Comparison of ENCODE assay signal across 8 mouse cellular contexts in genomic region chr17:66490022-66490601, GRCm38 (mm10). TPM values are rescaled to one million over a fixed set of nuclear protein-coding genes. Genes with fewer than 3 reads are reported as not detected.
DNase-seq lines count a peak whose midpoint lies in the region; ATAC-seq and TF ChIP-seq lines count a peak whose summit lies in the region.

No protein-coding gene starts in this region.

- 41% methylated on average over 10 of the region's 10 CpGs for WGBS in forebrain, embryonic 12.5 days
- WGBS in intestine, embryonic 15.5 days: 42% methylated on average over 10 of the region's 10 CpGs
- WGBS in midbrain, embryonic 12.5 days: 43% methylated on average over 10 of the region's 10 CpGs
- WGBS in stomach, postnatal 0 days: 41% methylated on average over 10 of the region's 10 CpGs

- ATAC-seq in forebrain, embryonic 12.5 days (ENCODE audit: low FRiP score): peak; percentile 63
- peak; percentile 41; the same call in 1 of the 2 replicates for ATAC-seq in intestine, embryonic 15.5 days
- peak; percentile 59 for ATAC-seq in midbrain, embryonic 12.5 days (ENCODE audit: low FRiP score, low read depth)
- ATAC-seq in stomach, postnatal 0 days (ENCODE audit: low FRiP score, low TSS enrichment): peak; percentile 46; the same call in 1 of the 2 replicates

- no peak overlapping the region for H3K9ac ChIP-seq in forebrain, embryonic 12.5 days
- H3K9ac ChIP-seq in intestine, embryonic 15.5 days: no peak overlapping the region
- H3K9ac ChIP-seq in midbrain, embryonic 12.5 days (replicated peaks): no peak overlapping the region
- no peak overlapping the region for H3K9ac ChIP-seq in stomach, postnatal 0 days (ENCODE audit: low read length)

- 0 out of 2 replicates have a peak, but pooled peaks cover 4% of the 10 kb centered on the region for H3K27me3 ChIP-seq in forebrain, embryonic 12.5 days
- no peaks in the 10 kb centered on the region for H3K27me3 ChIP-seq in intestine, embryonic 15.5 days (replicated peaks)
- H3K27me3 ChIP-seq in midbrain, embryonic 12.5 days: no peaks in the 10 kb centered on the region
- no peaks in the 10 kb centered on the region for H3K27me3 ChIP-seq in stomach, postnatal 0 days (ENCODE audit: control insufficient read depth, insufficient read depth, low read length)

- TF ChIP-seq CTCF in gastrocnemius, adult 2 months (IDR thresholded peaks at IDR 0.05): peak; percentile 98; the same call in 1 of the 2 replicates
- peak; percentile 96 for TF ChIP-seq CTCF in left cerebral cortex, adult 2 months (IDR thresholded peaks at IDR 0.05)
- TF ChIP-seq CTCF in stomach, postnatal 0 days (IDR thresholded peaks at IDR 0.05; ENCODE audit: low read depth): peak; percentile 99

- TF ChIP-seq EP300 in stomach, postnatal 0 days (optimal IDR thresholded peaks at IDR 0.05): no peak

- H3K36me3 ChIP-seq in forebrain, embryonic 12.5 days (replicated peaks): peaks cover 12% of the 10 kb centered on the region
- H3K36me3 ChIP-seq in intestine, embryonic 15.5 days: peaks cover 4% of the 10 kb centered on the region; the same call in 1 of the 2 replicates
- peaks cover 18% of the 10 kb centered on the region for H3K36me3 ChIP-seq in midbrain, embryonic 12.5 days
- H3K36me3 ChIP-seq in stomach, postnatal 0 days (ENCODE audit: control insufficient read depth, insufficient read depth, low read length): no peaks in the 10 kb centered on the region; the same call in 1 of the 2 replicates

- no peak overlapping the region for H3K4me2 ChIP-seq in forebrain, embryonic 12.5 days
- H3K4me2 ChIP-seq in intestine, embryonic 15.5 days (replicated peaks): no peak overlapping the region
- H3K4me2 ChIP-seq in midbrain, embryonic 12.5 days (replicated peaks): no peak overlapping the region
- no peak overlapping the region for H3K4me2 ChIP-seq in stomach, postnatal 0 days (replicated peaks; ENCODE audit: low read depth)

- peaks cover 5% of the 10 kb centered on the region; the same call in 1 of the 2 replicates for H3K4me1 ChIP-seq in forebrain, embryonic 12.5 days
- H3K4me1 ChIP-seq in intestine, embryonic 15.5 days (replicated peaks): 0 out of 2 replicates have a peak, but pooled peaks cover 2% of the 10 kb centered on the region
- peaks cover 2% of the 10 kb centered on the region; the same call in 1 of the 2 replicates for H3K4me1 ChIP-seq in midbrain, embryonic 12.5 days
- H3K4me1 ChIP-seq in stomach, postnatal 0 days (replicated peaks; ENCODE audit: control insufficient read depth, insufficient read depth): no peaks in the 10 kb centered on the region

- no peak for DNase-seq in gastrocnemius, adult 2 months
- no peak for DNase-seq in gastrocnemius, postnatal 36 days
- DNase-seq in c-Kit-positive CD71-negative TER-119-negative erythroid progenitor cells, embryonic 14.5 days (ENCODE audit: low read depth): peak; percentile 50
- DNase-seq in left cerebral cortex, adult 2 months (ENCODE audit: extremely low spot score in 1 of 2, low spot score in 2 of 2): peak; percentile 62 to 70
- peak; percentile 48 for DNase-seq in stomach, postnatal 0 days (ENCODE audit: low spot score)

- intact Hi-C loops in gastrocnemius, adult 2 months (cut with DNase I): loop anchor here (2.0 kb wide), 1 partner anchor 33 kb away; no protein-coding TSS in a partner anchor
- intact Hi-C loops in gastrocnemius, postnatal 36 days (cut with DNase I): loop anchor here (1.0 kb wide), 1 partner anchor 254 kb away; no protein-coding TSS in a partner anchor
- intact Hi-C loops in left cerebral cortex, adult 2 months (cut with DNase I): loop anchor here (1.0 kb wide), 1 partner anchor 255 kb away; no protein-coding TSS in a partner anchor

- H3K27ac ChIP-seq in gastrocnemius, adult 2 months: no peak overlapping the region
- H3K27ac ChIP-seq in forebrain, embryonic 12.5 days: no peak overlapping the region
- H3K27ac ChIP-seq in intestine, embryonic 15.5 days: no peak overlapping the region
- H3K27ac ChIP-seq in left cerebral cortex, adult 2 months: no peak overlapping the region
- no peak overlapping the region for H3K27ac ChIP-seq in midbrain, embryonic 12.5 days (replicated peaks)
- no peak overlapping the region for H3K27ac ChIP-seq in stomach, postnatal 0 days (replicated peaks)

- H3K4me3 ChIP-seq in gastrocnemius, adult 2 months: no peak overlapping the region
- no peak overlapping the region for H3K4me3 ChIP-seq in forebrain, embryonic 12.5 days (replicated peaks)
- H3K4me3 ChIP-seq in intestine, embryonic 15.5 days (replicated peaks): no peak overlapping the region
- H3K4me3 ChIP-seq in left cerebral cortex, adult 2 months: no peak overlapping the region
- H3K4me3 ChIP-seq in midbrain, embryonic 12.5 days: no peak overlapping the region
- H3K4me3 ChIP-seq in stomach, postnatal 0 days (ENCODE audit: low read depth, low read length): no peak overlapping the region

- no peaks in the 10 kb centered on the region for H3K9me3 ChIP-seq in forebrain, embryonic 12.5 days
- no peaks in the 10 kb centered on the region for H3K9me3 ChIP-seq in intestine, embryonic 15.5 days
- H3K9me3 ChIP-seq in midbrain, embryonic 12.5 days: no peaks in the 10 kb centered on the region
- no peaks in the 10 kb centered on the region for H3K9me3 ChIP-seq in stomach, postnatal 0 days (ENCODE audit: control insufficient read depth, low read length)

RNA-seq across cellular contexts. Expression of gene Rab12, which starts 29.4 kb away (rescaled TPM):
- total RNA-seq in gastrocnemius, adult 2 months (2021): 100 to 1,000 TPM; 189 to 260 TPM
- 100 to 1,000 TPM; 149 to 179 TPM for total RNA-seq in gastrocnemius, postnatal 36 days (2021)
- polyA plus RNA-seq in forebrain, embryonic 12.5 days (2016; fragmentation: Nextera tagmentation; extraction: Ambion mirVana): 51.6 and 56.5 TPM in 2 replicates
- 31.4 and 32.5 TPM in 2 replicates for polyA plus RNA-seq in intestine, embryonic 15.5 days (2015; fragmentation: Nextera tagmentation; extraction: Ambion mirVana)
- total RNA-seq in left cerebral cortex, adult 2 months (2021): 100 to 1,000 TPM; 116 to 119 TPM
- polyA plus RNA-seq in midbrain, embryonic 12.5 days (2016; fragmentation: Nextera tagmentation; extraction: Ambion mirVana): 51.0 and 53.1 TPM in 2 replicates
- 24.5 and 25.4 TPM in 2 replicates for polyA plus RNA-seq in stomach, postnatal 0 days (2015; fragmentation: Nextera tagmentation; extraction: Ambion mirVana)

RNA-seq across cellular contexts. Expression of gene Mtcl1, which starts 40.6 kb away (rescaled TPM):
- 1 to 10 TPM; 5.5 to 8.4 TPM for total RNA-seq in gastrocnemius, adult 2 months (2021)
- total RNA-seq in gastrocnemius, postnatal 36 days (2021): 1 to 10 TPM; 4.6 to 6.0 TPM
- polyA plus RNA-seq in forebrain, embryonic 12.5 days (2016; fragmentation: Nextera tagmentation; extraction: Ambion mirVana): 43.0 and 49.3 TPM in 2 replicates
- polyA plus RNA-seq in intestine, embryonic 15.5 days (2015; fragmentation: Nextera tagmentation; extraction: Ambion mirVana): 5.0 and 5.5 TPM in 2 replicates
- 100 to 1,000 TPM; 103 to 122 TPM for total RNA-seq in left cerebral cortex, adult 2 months (2021)
- 72.5 and 91.2 TPM in 2 replicates for polyA plus RNA-seq in midbrain, embryonic 12.5 days (2016; fragmentation: Nextera tagmentation; extraction: Ambion mirVana)
- 1.8 and 2.2 TPM in 2 replicates for polyA plus RNA-seq in stomach, postnatal 0 days (2015; fragmentation: Nextera tagmentation; extraction: Ambion mirVana)

Comparison
In these comparisons a context has a peak if more than half of its experiments do, and no peak if none do; other contexts are left out.
1. DNase-seq: peak in c-Kit-positive CD71-negative TER-119-negative erythroid progenitor cells, embryonic 14.5 days (single experiment), left cerebral cortex, adult 2 months (2 of 2) and stomach, postnatal 0 days (single experiment); none in gastrocnemius, adult 2 months (single experiment) and gastrocnemius, postnatal 36 days (0 of 2).
2. Peak in every context shown above with its lines, with median percentiles within 50 percentile points of each other: CTCF ChIP-seq and ATAC-seq.